Mouse (Mus musculus) ES-Bruce4 (cell line): Measurements from ENCODE around the gene Ttll12.

Experiments
- CTCF ChIP-seq: IDR thresholded peaks from one replicate; pipeline ENCODE4 v1.8.1; 2011; ENCODE audit warnings: low read depth, low read length
- EP300 ChIP-seq: IDR thresholded peaks from 2 replicates; pipeline ENCODE4 v1.6.1; 2011; ENCODE audit warnings: low read depth, low read length; ENCODE audit not compliant: insufficient read depth
- POLR2A ChIP-seq: IDR thresholded peaks from one replicate; pipeline ENCODE4 v1.8.1; 2011; ENCODE audit warnings: low read length; ENCODE audit not compliant: insufficient read depth

DNA sequence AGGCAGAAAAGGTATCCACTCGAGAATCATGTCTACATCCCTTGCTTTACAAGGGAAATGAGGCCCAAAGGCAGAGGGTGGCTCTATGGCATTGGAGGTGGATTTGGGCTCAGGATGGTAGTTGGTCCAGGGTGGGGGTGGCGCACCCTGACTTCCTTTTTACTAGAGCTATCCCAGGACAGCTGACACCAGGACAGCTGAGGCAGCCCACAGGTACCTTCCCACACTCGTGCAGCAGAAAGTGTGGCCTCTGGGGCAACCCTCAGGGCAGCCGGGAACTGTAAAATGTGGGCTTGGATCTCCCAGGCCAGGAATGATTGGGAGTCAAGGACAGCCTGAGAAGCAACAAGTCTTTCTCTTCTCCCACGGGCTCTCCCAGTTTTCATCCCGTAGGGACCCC lies 3.2 kb downstream of the Ttll12 start:
- TF ChIP-seq CTCF = no peak
- TF ChIP-seq POLR2A = no peak
- TF ChIP-seq EP300 = no peak
